Comparison of ENCODE assay signal across 1 mouse cellular context in the genomic region with DNA sequence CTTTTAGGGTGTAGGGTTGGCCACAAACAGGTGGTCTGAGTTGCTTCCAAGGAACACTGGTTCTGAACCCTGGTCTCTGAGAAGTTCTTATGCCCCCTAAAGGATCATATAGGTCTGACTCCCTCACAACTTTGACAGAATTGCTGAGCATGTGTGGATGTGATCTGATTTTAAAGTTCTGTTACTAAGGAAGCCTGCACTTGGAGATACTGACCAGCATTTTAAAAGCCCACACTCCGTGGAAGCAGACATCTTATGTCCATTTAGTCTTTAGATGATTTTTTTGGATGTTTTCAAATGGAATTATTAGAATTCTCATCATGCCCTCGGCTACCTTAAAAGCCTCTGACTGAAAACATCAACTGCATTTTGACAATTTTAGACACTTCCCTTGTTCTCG.
A peak's percentile ranks its signal among the peaks of the same experiment; 100 is the strongest.
TF ChIP-seq lines count a peak whose summit lies in the region.

No protein-coding gene starts in this region.

TF ChIP-seq in CH12.LX, 34 proteins besides CTCF, POLR2A, EP300 and RAD21:
- no peak for TF ChIP-seq TBP (conservative IDR thresholded peaks at IDR 0.05; ENCODE audit: low read depth, low read length)
- TF ChIP-seq ZC3H11A (IDR thresholded peaks at IDR 0.05; ENCODE audit: low read depth, low read length), result no peak
- TF ChIP-seq MAZ (IDR thresholded peaks at IDR 0.05; ENCODE audit: low read depth, low read length), result no peak
- TF ChIP-seq KAT2A (IDR thresholded peaks at IDR 0.05; ENCODE audit: insufficient replicate concordance, low read length), result no peak
- TF ChIP-seq CHD1 (IDR thresholded peaks at IDR 0.05; ENCODE audit: low read depth, low read length), result 0 out of 2 replicates have a peak, but pooled peaks have one; percentile 69
- TF ChIP-seq POLR2AphosphoS2 (IDR thresholded peaks at IDR 0.05; ENCODE audit: low read depth, low read length), result 0 out of 2 replicates have a peak, but pooled peaks have one; percentile 47
- TF ChIP-seq USF1 (IDR thresholded peaks at IDR 0.05; ENCODE audit: low read depth, low read length), result no peak
- no peak for TF ChIP-seq JUN (IDR thresholded peaks at IDR 0.05; ENCODE audit: insufficient read depth, low read depth, low read length)
- TF ChIP-seq ZMIZ1 (IDR thresholded peaks at IDR 0.05; ENCODE audit: low read depth, low read length), result no peak; the same call in 1 of the 2 replicates
- no peak for TF ChIP-seq IRF4 (IDR thresholded peaks at IDR 0.05; ENCODE audit: low read depth, low read length)
- TF ChIP-seq RCOR1 (conservative IDR thresholded peaks at IDR 0.05; ENCODE audit: low read depth, low read length), result no peak
- TF ChIP-seq GABPA (IDR thresholded peaks at IDR 0.05; ENCODE audit: insufficient replicate concordance, low read depth, low read length), result no peak
- TF ChIP-seq SIN3A (IDR thresholded peaks at IDR 0.05; ENCODE audit: low read length), result peak; percentile 81
- TF ChIP-seq BHLHE40 (IDR thresholded peaks at IDR 0.05; ENCODE audit: low read depth, low read length), result no peak
- no peak for TF ChIP-seq JUND (conservative IDR thresholded peaks at IDR 0.05; ENCODE audit: low read depth, low read length)
- TF ChIP-seq NELFE (IDR thresholded peaks at IDR 0.05; ENCODE audit: low read depth, low read length), result no peak
- TF ChIP-seq MXI1 (IDR thresholded peaks at IDR 0.05; ENCODE audit: low read depth, low read length), result peak; percentile 55; the same call in 1 of the 2 replicates
- no peak for TF ChIP-seq E2F4 (IDR thresholded peaks at IDR 0.05; ENCODE audit: insufficient replicate concordance, low read depth, low read length)
- TF ChIP-seq SMC3 (IDR thresholded peaks at IDR 0.05; ENCODE audit: low read depth, low read length), result peak; percentile 32
- no peak for TF ChIP-seq MYC (IDR thresholded peaks at IDR 0.05; ENCODE audit: low read depth, low read length)
- no peak for TF ChIP-seq ETS1 (conservative IDR thresholded peaks at IDR 0.05; ENCODE audit: low read depth, low read length)
- TF ChIP-seq MAX (IDR thresholded peaks at IDR 0.05; ENCODE audit: low read length), result no peak
- TF ChIP-seq ELF1 (IDR thresholded peaks at IDR 0.05; ENCODE audit: low read depth, low read length), result no peak
- no peak for TF ChIP-seq MAFK (IDR thresholded peaks at IDR 0.05; ENCODE audit: insufficient replicate concordance, low read length)
